ENCODE assay signal across 8 mouse cellular contexts in genomic region chr6:4489366-4490245, GRCm38 (mm10). TPM values are rescaled to one million over a fixed set of nuclear protein-coding genes. Genes with fewer than 3 reads are reported as not detected.
DNase-seq lines count a peak whose midpoint lies in the region; ATAC-seq and TF ChIP-seq lines count a peak whose summit lies in the region.

No protein-coding gene starts in this region.

- no peak for TF ChIP-seq POLR2A in myocyte (IDR thresholded peaks at IDR 0.05; ENCODE audit: insufficient read length, low read depth)

- H3K9me3 ChIP-seq in heart, embryonic 15.5 days (replicated peaks): no peaks in the 10 kb centered on the region

- H3K4me2 ChIP-seq in heart, embryonic 15.5 days: peak overlapping the region; percentile 34
- peak overlapping the region; percentile 97 for H3K4me2 ChIP-seq in myocyte (ENCODE audit: low read depth)

- no peak overlapping the region for H3K4me3 ChIP-seq in heart, embryonic 15.5 days
- H3K4me3 ChIP-seq in myocyte: no peak overlapping the region

- peak overlapping the region; percentile 78 for H3K27ac ChIP-seq in heart, embryonic 15.5 days

- peak; percentile 4 for DNase-seq in ES-CJ7 (ENCODE audit: low read depth, low spot score)
- peak; percentile 67 for DNase-seq in embryo, embryonic 11.5 days (ENCODE audit: low read depth, low spot score)
- peak; percentile 84 for DNase-seq in kidney, postnatal 10 days
- DNase-seq in thymus, postnatal 10 days (ENCODE audit: low spot score in 2 of 2): no peak
- no peak for DNase-seq in cerebellum, postnatal 36 days

- H3ac ChIP-seq in myocyte (ENCODE audit: control insufficient read depth, insufficient read length): no peak overlapping the region

- peaks cover 18% of the 10 kb centered on the region for H3K4me1 ChIP-seq in heart, embryonic 15.5 days (replicated peaks)

- no peaks in the 10 kb centered on the region for H3K27me3 ChIP-seq in heart, embryonic 15.5 days
- no peaks in the 10 kb centered on the region for H3K27me3 ChIP-seq in myocyte (ENCODE audit: control insufficient read depth, insufficient read depth, insufficient read length)

- ATAC-seq in heart, embryonic 15.5 days (replicated peaks; ENCODE audit: insufficient number of reproducible peaks, insufficient read depth, low FRiP score, low read depth): peak; percentile 86
- ATAC-seq in granulocyte monocyte progenitor cell, adult 5-6 weeks (replicated peaks; ENCODE audit: poor library complexity, severe bottlenecking): no peak

- H3K79me2 ChIP-seq in myocyte (ENCODE audit: control insufficient read depth, insufficient read depth): no peaks in the 10 kb centered on the region

- H3K36me3 ChIP-seq in heart, embryonic 15.5 days: no peaks in the 10 kb centered on the region
- no peaks in the 10 kb centered on the region for H3K36me3 ChIP-seq in myocyte (ENCODE audit: control insufficient read depth, insufficient read depth)

- 29% methylated on average over 6 of the region's 6 CpGs for WGBS in heart, embryonic 15.5 days

- no peak overlapping the region for H3K9ac ChIP-seq in heart, embryonic 15.5 days

TF ChIP-seq in myocyte, 11 proteins besides CTCF, POLR2A, EP300 and RAD21:
- TF ChIP-seq MYOD1 (IDR thresholded peaks at IDR 0.05; ENCODE audit: control insufficient read depth in 1 of 3, insufficient read length in 2 of 3, low read depth in 2 of 3) (peak in 2 of 3 experiments; percentile 48 to 53), CEBPB (IDR thresholded peaks at IDR 0.05; ENCODE audit: insufficient read depth, poor library complexity, severe bottlenecking) (peak; percentile 44; the same call in 1 of the 2 replicates), SRF (IDR thresholded peaks at IDR 0.05; ENCODE audit: control insufficient read depth, insufficient read length, low read depth) (no peak), MYOG (IDR thresholded peaks at IDR 0.05; ENCODE audit: control insufficient read depth in 1 of 3, insufficient read depth in 1 of 3, insufficient read length in 2 of 3, low read depth in 2 of 3) (peak in 1 of 3 experiments; percentile 24), REST (IDR thresholded peaks at IDR 0.05; ENCODE audit: insufficient read depth, insufficient read length) (no peak), USF1 (IDR thresholded peaks at IDR 0.05; ENCODE audit: low read depth) (no peak), POLR2AphosphoS2 (IDR thresholded peaks at IDR 0.05; ENCODE audit: insufficient read length, low read depth) (no peak), MAX (IDR thresholded peaks at IDR 0.05; ENCODE audit: low read depth) (no peak), E2F4 (IDR thresholded peaks at IDR 0.05; ENCODE audit: insufficient read depth) (no peak), TCF3 (IDR thresholded peaks at IDR 0.05; ENCODE audit: insufficient read length, low read depth) (no peak), TCF12 (IDR thresholded peaks at IDR 0.05; ENCODE audit: insufficient read depth, poor library complexity, severe bottlenecking) (peak; percentile 3)
TF ChIP-seq in myocyte: peak in this region for 4.

RNA-seq across cellular contexts. Expression of gene Col1a2, which starts 15.0 kb away (rescaled TPM):
- polyA plus RNA-seq in heart, embryonic 15.5 days (2015; fragmentation: Nextera tagmentation; extraction: Ambion mirVana): 469 and 631 TPM in 2 replicates
- polyA plus RNA-seq in myocyte (2012; fragmentation: generic; extraction: Trizol): 627 TPM
- total RNA-seq in granulocyte monocyte progenitor cell, adult 5-6 weeks (2014; fragmentation: Nextera tagmentation): not detected in 2 replicates
- total RNA-seq in granulocyte monocyte progenitor cell, adult 5-6 weeks (2017): 0.13 TPM in 1 of 2 replicates, not detected in the other

Comparison
In these comparisons a context has a peak if more than half of its experiments do, and no peak if none do; other contexts are left out.
1. DNase-seq: peak in ES-CJ7 (single experiment), embryo, embryonic 11.5 days (single experiment) and kidney, postnatal 10 days (single experiment); none in thymus, postnatal 10 days (0 of 2) and cerebellum, postnatal 36 days (0 of 2).